Mouse (Mus musculus) lung, embryonic 15.5 days (tissue): ENCODE measurements at regions not wholly inside any gene's neighbourhood (a gene's known extent, or its start where the extent isn't known, plus 50 kb on each side); places are given as distances from the start of the nearest gene placed in this dataset.

Experiments used
- ATAC-seq: fragments of 200-750 bp; cut with Nextera tagmentation; 2 replicates; pipeline ENCODE4 v1.8.0; 2017; ENCODE audit warnings: moderate number of reproducible peaks, borderline replicate concordance; ENCODE audit not compliant: low FRiP score, low TSS enrichment; ENCODE audit errors: extremely low read depth
- H3K27ac ChIP-seq: fragments of 300-500 bp; sonication (generic); 2 replicates; pipeline ENCODE4 v1.5.1; 2015; ENCODE audit warnings: moderate library complexity, mild to moderate bottlenecking, inconsistent platforms
- H3K27me3 ChIP-seq: fragments of 300-500 bp; sonication (generic); 2 replicates; pipeline ENCODE4 v1.6.1; 2015; ENCODE audit warnings: inconsistent platforms
- H3K36me3 ChIP-seq: fragments of 300-500 bp; sonication (generic); 2 replicates; pipeline ENCODE4 v1.6.1; 2015; ENCODE audit warnings: inconsistent platforms
- H3K4me1 ChIP-seq: fragments of 300-500 bp; sonication (generic); 2 replicates; pipeline ENCODE4 v1.6.1; 2015; ENCODE audit warnings: inconsistent platforms
- H3K4me2 ChIP-seq: fragments of 300-500 bp; sonication (generic); 2 replicates; pipeline ENCODE4 v1.6.1; 2015; ENCODE audit warnings: inconsistent platforms, mild to moderate bottlenecking, moderate library complexity
- H3K4me3 ChIP-seq: fragments of 300-500 bp; sonication (generic); 2 replicates; pipeline ENCODE4 v1.5.1; 2015; ENCODE audit warnings: mild to moderate bottlenecking, inconsistent platforms
- H3K9ac ChIP-seq: fragments of 300-500 bp; sonication (generic); 2 replicates; pipeline ENCODE4 v1.6.1; 2015; ENCODE audit warnings: inconsistent platforms
- H3K9me3 ChIP-seq: fragments of 300-500 bp; sonication (generic); 2 replicates; pipeline ENCODE4 v1.6.1; 2016; ENCODE audit warnings: inconsistent platforms
- WGBS: fragments of 180-500 bp; shearing (Covaris S2); methylation state at CpG from one replicate; pipeline ENCODE4 v1.1.7; 2015; 5-methylcytosine and 5-hydroxymethylcytosine counted together

GRCm38 (mm10) chr9:101424974-101425670 lies 173.5 kb upstream of the Ppp2r3a start:
- no peak overlapping the region for H3K27ac ChIP-seq
- ATAC-seq = peak; percentile 31; the same call in 1 of the 2 replicates
- WGBS = 43% methylated on average over 12 of the region's 12 CpGs
- H3K4me1 ChIP-seq = 0 out of 2 replicates have a peak, but pooled peaks cover 5% of the 10 kb centered on the region
- no peak overlapping the region for H3K4me2 ChIP-seq
- no peak overlapping the region for H3K4me3 ChIP-seq
- no peak overlapping the region for H3K9ac ChIP-seq
- H3K9me3 ChIP-seq = no peaks in the 10 kb centered on the region
- no peaks in the 10 kb centered on the region for H3K36me3 ChIP-seq
- no peaks in the 10 kb centered on the region for H3K27me3 ChIP-seq

DNA sequence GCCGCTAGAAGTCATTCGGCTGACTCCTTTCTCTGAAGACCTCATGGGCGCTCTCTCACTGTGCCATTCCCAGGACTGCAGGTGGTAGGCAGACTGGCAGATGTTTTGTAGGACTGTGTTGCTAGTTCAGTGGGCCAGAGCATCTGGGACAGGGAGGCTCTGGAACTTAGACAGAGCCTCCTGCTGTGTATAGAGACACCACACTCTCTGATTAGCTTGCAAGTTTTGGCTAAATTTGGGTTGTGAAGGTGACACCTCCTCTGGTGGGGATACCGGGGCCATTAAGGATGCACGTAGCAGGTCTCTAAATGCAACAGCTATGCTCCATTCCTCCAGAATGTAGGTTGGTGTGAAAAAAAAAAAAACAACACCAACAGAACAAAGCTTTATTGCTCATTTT lies 171.4 kb upstream of the Ppp2r3a start:
- 91% methylated on average over 5 of the region's 5 CpGs for WGBS
- no peak overlapping the region for H3K27ac ChIP-seq
- H3K36me3 ChIP-seq = no peaks in the 10 kb centered on the region
- 0 out of 2 replicates have a peak, but pooled peaks cover 5% of the 10 kb centered on the region for H3K4me1 ChIP-seq
- no peaks in the 10 kb centered on the region for H3K9me3 ChIP-seq
- no peak overlapping the region for H3K4me2 ChIP-seq
- ATAC-seq = no peak
- no peaks in the 10 kb centered on the region for H3K27me3 ChIP-seq
- no peak overlapping the region for H3K9ac ChIP-seq
- no peak overlapping the region for H3K4me3 ChIP-seq

- WGBS = 75% methylated on average over 11 of the region's 11 CpGs
- no peak overlapping the region for H3K4me2 ChIP-seq
- H3K4me1 ChIP-seq = 0 out of 2 replicates have a peak, but pooled peaks cover 5% of the 10 kb centered on the region
- no peak for ATAC-seq
- no peak overlapping the region for H3K4me3 ChIP-seq
- no peaks in the 10 kb centered on the region for H3K27me3 ChIP-seq
- no peak overlapping the region for H3K9ac ChIP-seq
- H3K27ac ChIP-seq = no peak overlapping the region
- H3K36me3 ChIP-seq = no peaks in the 10 kb centered on the region
- H3K9me3 ChIP-seq = no peaks in the 10 kb centered on the region
Observed at GRCm38 (mm10) chr9:101422006-101422405, 170.4 kb upstream of the Ppp2r3a start.

- Histone ChIP-seq H3K9me3 (no peaks in the 10 kb centered on the region), H3K9ac (no peak overlapping the region), H3K4me3 (no peak overlapping the region), H3K27ac (no peak overlapping the region), H3K36me3 (no peaks in the 10 kb centered on the region), H3K4me2 (no peak overlapping the region), H3K4me1 (0 out of 2 replicates have a peak, but pooled peaks cover 5% of the 10 kb centered on the region), H3K27me3 (no peaks in the 10 kb centered on the region)
- WGBS = 86% methylated on average over 7 of the region's 7 CpGs
- no peak for ATAC-seq
Observed at GRCm38 (mm10) chr9:101421136-101421535, 169.5 kb upstream of the Ppp2r3a start.

- Histone ChIP-seq H3K4me2 (no peak overlapping the region), H3K27me3 (no peaks in the 10 kb centered on the region), H3K36me3 (no peaks in the 10 kb centered on the region), H3K27ac (no peak overlapping the region), H3K9me3 (no peaks in the 10 kb centered on the region), H3K4me3 (no peak overlapping the region), H3K9ac (no peak overlapping the region), H3K4me1 (no peaks in the 10 kb centered on the region)
- 86% methylated on average over 4 of the region's 4 CpGs for WGBS
- ATAC-seq = no peak
Observed at GRCm38 (mm10) chr9:101420181-101420580, 168.6 kb upstream of the Ppp2r3a start.

DNA sequence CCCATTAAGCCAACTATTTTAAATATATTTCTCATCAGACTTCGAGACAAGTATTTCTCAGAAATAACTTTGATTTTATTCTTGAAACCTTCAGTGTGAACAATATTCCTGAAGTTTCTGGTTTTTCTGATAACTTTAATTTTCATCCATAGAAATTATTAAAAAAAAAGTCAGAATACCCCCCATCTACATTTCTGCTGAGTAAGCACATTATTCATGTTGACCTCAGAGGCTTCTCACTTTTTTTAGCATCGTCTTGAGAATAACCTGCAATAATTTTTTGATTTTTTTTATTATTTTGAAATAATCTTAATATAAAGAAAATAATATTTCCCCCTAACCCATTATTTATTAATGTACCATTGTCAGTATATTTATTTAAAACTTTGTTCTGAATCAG lies 166.1 kb upstream of the Ppp2r3a start:
- 89% methylated on average over 2 of the region's 2 CpGs for WGBS
- no peak overlapping the region for H3K4me2 ChIP-seq
- H3K36me3 ChIP-seq = no peaks in the 10 kb centered on the region
- no peak overlapping the region for H3K4me3 ChIP-seq
- H3K9me3 ChIP-seq = no peaks in the 10 kb centered on the region
- no peaks in the 10 kb centered on the region for H3K27me3 ChIP-seq
- no peaks in the 10 kb centered on the region for H3K4me1 ChIP-seq
- H3K9ac ChIP-seq = no peak overlapping the region
- H3K27ac ChIP-seq = no peak overlapping the region
- no peak for ATAC-seq

GRCm38 (mm10) chr9:101416321-101416720 lies 164.7 kb upstream of the Ppp2r3a start:
- Histone ChIP-seq H3K9ac (no peak overlapping the region), H3K36me3 (no peaks in the 10 kb centered on the region), H3K4me1 (no peaks in the 10 kb centered on the region), H3K9me3 (no peaks in the 10 kb centered on the region), H3K27me3 (no peaks in the 10 kb centered on the region), H3K4me2 (no peak overlapping the region), H3K4me3 (no peak overlapping the region), H3K27ac (no peak overlapping the region)
- ATAC-seq = no peak
- 95% methylated on average over 6 of the region's 6 CpGs for WGBS

DNA sequence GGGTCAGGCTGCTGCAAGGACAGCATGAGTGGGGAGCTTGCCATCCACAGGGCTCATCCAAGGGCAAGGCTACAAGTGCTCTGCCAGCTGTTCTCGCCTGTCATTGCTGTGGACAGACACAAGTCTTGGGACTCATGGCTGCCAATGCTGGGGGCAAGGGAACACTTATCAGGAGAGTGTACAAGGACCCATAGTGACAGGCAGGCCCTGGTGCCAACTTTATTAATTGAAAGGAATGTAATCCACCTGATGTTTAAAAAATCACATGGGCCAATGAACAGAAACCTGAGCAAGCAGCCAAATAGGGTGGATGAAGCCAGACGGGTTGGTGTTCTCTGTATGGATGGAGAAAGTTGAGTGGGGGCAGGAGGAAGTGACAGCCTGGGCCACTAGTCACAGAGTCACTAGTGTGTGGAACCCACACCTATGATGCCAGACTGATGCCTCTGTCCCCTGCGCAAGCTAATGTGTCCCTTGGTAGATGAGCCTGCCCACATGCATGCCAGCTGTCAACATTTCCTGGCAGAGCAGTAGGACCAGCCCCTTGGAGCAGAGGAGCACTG lies 161.6 kb upstream of the Ppp2r3a start:
- Histone ChIP-seq H3K9ac (no peak overlapping the region), H3K4me1 (no peaks in the 10 kb centered on the region), H3K27ac (no peak overlapping the region), H3K4me2 (no peak overlapping the region), H3K4me3 (no peak overlapping the region), H3K36me3 (no peaks in the 10 kb centered on the region), H3K27me3 (no peaks in the 10 kb centered on the region), H3K9me3 (no peaks in the 10 kb centered on the region)
- WGBS = 76% methylated on average over 3 of the region's 3 CpGs
- ATAC-seq = no peak

GRCm38 (mm10) chr9:101411951-101412350 lies 160.4 kb upstream of the Ppp2r3a start:
- Histone ChIP-seq H3K9ac (no peak overlapping the region), H3K9me3 (no peaks in the 10 kb centered on the region), H3K27ac (no peak overlapping the region), H3K4me2 (no peak overlapping the region), H3K4me1 (no peaks in the 10 kb centered on the region), H3K36me3 (no peaks in the 10 kb centered on the region), H3K4me3 (no peak overlapping the region), H3K27me3 (no peaks in the 10 kb centered on the region)
- 68% methylated on average over 3 of the region's 3 CpGs for WGBS
- ATAC-seq = no peak

- no peak overlapping the region for H3K27ac ChIP-seq
- no peak overlapping the region for H3K4me3 ChIP-seq
- H3K4me1 ChIP-seq = no peaks in the 10 kb centered on the region
- H3K9me3 ChIP-seq = no peaks in the 10 kb centered on the region
- no peak for ATAC-seq
- H3K36me3 ChIP-seq = no peaks in the 10 kb centered on the region
- no peak overlapping the region for H3K4me2 ChIP-seq
- H3K9ac ChIP-seq = no peak overlapping the region
- H3K27me3 ChIP-seq = no peaks in the 10 kb centered on the region
- 65% methylated on average over 5 of the region's 5 CpGs for WGBS
Observed at GRCm38 (mm10) chr9:101411532-101411880, 159.9 kb upstream of the Ppp2r3a start.

DNA sequence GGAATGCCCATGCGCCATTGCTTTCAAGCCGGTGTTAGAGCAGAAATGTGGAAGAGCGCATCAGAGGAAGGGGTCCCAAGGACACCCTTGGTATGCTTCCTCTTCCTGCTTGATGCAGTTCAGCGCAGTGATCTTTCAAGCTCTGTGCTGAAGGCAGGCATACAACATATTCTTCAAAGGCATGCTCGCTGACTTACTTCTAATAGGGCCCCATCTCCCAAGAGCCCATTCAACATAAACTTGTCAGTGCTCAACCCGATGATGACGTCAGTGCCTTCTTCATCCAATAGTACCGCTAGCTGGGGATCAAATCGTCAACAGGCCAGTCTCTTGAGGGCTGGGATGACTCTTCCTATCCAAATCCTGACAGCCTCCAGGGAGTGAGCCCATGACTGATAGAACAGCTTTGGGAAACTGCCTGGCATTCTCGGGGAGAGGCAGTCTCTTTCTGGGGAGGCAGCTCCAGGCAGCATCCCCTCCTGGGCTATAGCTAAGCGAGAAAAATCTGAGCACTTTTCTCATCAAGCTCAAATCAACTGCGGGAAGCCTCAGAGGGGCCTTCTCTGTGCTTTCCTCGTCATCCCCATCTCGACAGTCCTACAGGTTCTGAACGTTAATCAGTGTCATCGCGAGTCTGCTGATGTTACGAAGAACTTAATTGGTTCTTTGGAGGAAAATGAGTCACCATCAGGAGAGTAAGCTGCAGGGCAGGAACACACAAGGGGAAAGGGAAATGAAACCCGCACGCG lies 159.4 kb upstream of the Ppp2r3a start:
- no peak for ATAC-seq
- Histone ChIP-seq H3K4me1 (no peaks in the 10 kb centered on the region), H3K27me3 (no peaks in the 10 kb centered on the region), H3K4me2 (no peak overlapping the region), H3K36me3 (no peaks in the 10 kb centered on the region), H3K27ac (no peak overlapping the region), H3K9ac (no peak overlapping the region), H3K4me3 (no peak overlapping the region), H3K9me3 (no peaks in the 10 kb centered on the region)
- WGBS = 73% methylated on average over 21 of the region's 21 CpGs

GRCm38 (mm10) chr9:101410348-101410747 lies 158.8 kb upstream of the Ppp2r3a start:
- WGBS = 52% methylated on average over 3 of the region's 3 CpGs
- H3K27me3 ChIP-seq = no peaks in the 10 kb centered on the region
- H3K27ac ChIP-seq = no peak overlapping the region
- no peak overlapping the region for H3K4me2 ChIP-seq
- H3K9ac ChIP-seq = no peak overlapping the region
- ATAC-seq = no peak
- no peak overlapping the region for H3K4me3 ChIP-seq
- H3K9me3 ChIP-seq = no peaks in the 10 kb centered on the region
- H3K36me3 ChIP-seq = no peaks in the 10 kb centered on the region
- H3K4me1 ChIP-seq = no peaks in the 10 kb centered on the region
